Mouse (Mus musculus): ENCODE data around the gene Nckap5. TPM values are rescaled to one million over a fixed set of nuclear protein-coding genes. Genes with fewer than 3 reads are reported as not detected.

Gene Nckap5
- polyA plus RNA-seq, 1 experiment from 2014 or later: 3.2 TPM

GRCm38 (mm10) chr1:126604551-126604950, 226.0 kb downstream of the Nckap5 start:
- WGBS: 69% methylated on average over 9 of the region's 9 CpGs
- Histone ChIP-seq H3K4me2 (replicated peaks; ENCODE audit: low read depth, low read length) (no peak overlapping the region), H3K27me3 (ENCODE audit: control insufficient read depth, insufficient read depth, low read length) (no peaks in the 10 kb centered on the region), H3K4me1 (ENCODE audit: control insufficient read depth, insufficient read depth, low read length) (no peaks in the 10 kb centered on the region), H3K27ac (ENCODE audit: low read depth, low read length) (no peak overlapping the region), H3K9ac (ENCODE audit: low read depth, low read length) (no peak overlapping the region), H3K9me3 (ENCODE audit: control insufficient read depth, low read length) (no peaks in the 10 kb centered on the region), H3K36me3 (ENCODE audit: control insufficient read depth, insufficient read depth, low read length) (no peaks in the 10 kb centered on the region), H3K4me3 (ENCODE audit: low read length) (no peak overlapping the region)
- peak; percentile 28; the same call in 1 of the 2 replicates for ATAC-seq (ENCODE audit: low FRiP score, low TSS enrichment)

GRCm38 (mm10) chr1:126603771-126604515, 226.7 kb downstream of the Nckap5 start:
- no peaks in the 10 kb centered on the region for H3K27me3 ChIP-seq (ENCODE audit: control insufficient read depth, insufficient read depth, low read length)
- no peaks in the 10 kb centered on the region for H3K36me3 ChIP-seq (ENCODE audit: control insufficient read depth, insufficient read depth, low read length)
- no peak overlapping the region for H3K4me2 ChIP-seq (replicated peaks; ENCODE audit: low read depth, low read length)
- no peak for ATAC-seq (ENCODE audit: low FRiP score, low TSS enrichment)
- WGBS: 75% methylated on average over 7 of the region's 7 CpGs
- no peak overlapping the region for H3K4me3 ChIP-seq (ENCODE audit: low read length)
- H3K9ac ChIP-seq (ENCODE audit: low read depth, low read length): no peak overlapping the region
- no peaks in the 10 kb centered on the region for H3K9me3 ChIP-seq (ENCODE audit: control insufficient read depth, low read length)
- H3K4me1 ChIP-seq (ENCODE audit: control insufficient read depth, insufficient read depth, low read length): no peaks in the 10 kb centered on the region
- no peak overlapping the region for H3K27ac ChIP-seq (ENCODE audit: low read depth, low read length)

DNA sequence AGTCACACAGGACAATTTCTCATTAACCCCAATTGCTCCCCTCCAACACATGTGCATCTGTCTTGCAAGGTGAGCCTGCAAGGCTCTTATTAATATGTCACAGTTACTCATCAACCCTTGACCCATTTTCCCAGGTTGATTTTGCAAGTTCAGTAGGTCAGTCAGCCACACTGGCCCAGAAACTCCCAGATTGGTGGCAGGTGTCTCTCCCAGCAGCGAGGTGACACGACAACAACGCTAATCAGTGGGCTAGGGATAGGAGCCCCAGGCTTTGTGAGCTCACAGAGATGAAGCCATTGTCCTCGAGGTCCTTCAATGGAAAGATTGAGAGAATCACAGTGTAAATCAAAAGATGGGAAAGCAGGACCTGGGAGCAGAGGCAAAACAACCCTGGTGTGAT, 230.0 kb downstream of the Nckap5 start:
- WGBS: 43% methylated on average over 4 of the region's 4 CpGs

DNA sequence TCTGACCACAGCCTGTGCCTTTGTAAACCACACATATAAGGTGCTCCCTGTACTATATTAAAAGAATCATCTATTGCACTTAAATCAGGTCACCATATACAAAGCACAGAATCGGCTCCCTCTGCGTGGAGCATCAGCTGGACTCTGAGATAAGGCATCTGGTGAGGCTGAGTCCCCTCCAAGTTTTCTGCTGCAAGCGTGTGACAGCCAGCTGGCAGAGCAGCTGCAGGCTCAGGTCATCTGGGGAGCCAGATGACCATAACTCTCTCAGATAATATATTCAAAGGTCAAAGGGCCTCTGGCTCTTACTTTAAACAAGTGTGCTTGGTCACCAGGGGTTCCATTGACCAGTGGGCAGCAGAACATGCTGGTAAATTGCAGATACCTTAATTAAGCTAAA, 233.2 kb downstream of the Nckap5 start:
- Histone ChIP-seq H3K4me3 (ENCODE audit: low read length) (no peak overlapping the region), H3K27me3 (ENCODE audit: control insufficient read depth, insufficient read depth, low read length) (no peaks in the 10 kb centered on the region), H3K9ac (ENCODE audit: low read depth, low read length) (no peak overlapping the region), H3K27ac (ENCODE audit: low read depth, low read length) (no peak overlapping the region), H3K36me3 (ENCODE audit: control insufficient read depth, insufficient read depth, low read length) (no peaks in the 10 kb centered on the region), H3K4me2 (replicated peaks; ENCODE audit: low read depth, low read length) (no peak overlapping the region), H3K4me1 (ENCODE audit: control insufficient read depth, insufficient read depth, low read length) (0 out of 2 replicates have a peak, but pooled peaks cover 6% of the 10 kb centered on the region), H3K9me3 (ENCODE audit: control insufficient read depth, low read length) (no peaks in the 10 kb centered on the region)
- peak; percentile 58; the same call in 1 of the 2 replicates for ATAC-seq (ENCODE audit: low FRiP score, low TSS enrichment)
- WGBS: 36% methylated on average over 3 of the region's 3 CpGs

More for the DNA sequence above, 230.0 kb downstream of the Nckap5 start:
- no peak overlapping the region for H3K9ac ChIP-seq (ENCODE audit: low read depth, low read length)
- no peaks in the 10 kb centered on the region for H3K36me3 ChIP-seq (ENCODE audit: control insufficient read depth, insufficient read depth, low read length)
- no peaks in the 10 kb centered on the region for H3K4me1 ChIP-seq (ENCODE audit: control insufficient read depth, insufficient read depth, low read length)
- no peak overlapping the region for H3K4me2 ChIP-seq (replicated peaks; ENCODE audit: low read depth, low read length)
- H3K4me3 ChIP-seq (ENCODE audit: low read length): no peak overlapping the region
- H3K27me3 ChIP-seq (ENCODE audit: control insufficient read depth, insufficient read depth, low read length): no peaks in the 10 kb centered on the region
- H3K27ac ChIP-seq (ENCODE audit: low read depth, low read length): no peak overlapping the region
- H3K9me3 ChIP-seq (ENCODE audit: control insufficient read depth, low read length): no peaks in the 10 kb centered on the region
- no peak for ATAC-seq (ENCODE audit: low FRiP score, low TSS enrichment)

DNA sequence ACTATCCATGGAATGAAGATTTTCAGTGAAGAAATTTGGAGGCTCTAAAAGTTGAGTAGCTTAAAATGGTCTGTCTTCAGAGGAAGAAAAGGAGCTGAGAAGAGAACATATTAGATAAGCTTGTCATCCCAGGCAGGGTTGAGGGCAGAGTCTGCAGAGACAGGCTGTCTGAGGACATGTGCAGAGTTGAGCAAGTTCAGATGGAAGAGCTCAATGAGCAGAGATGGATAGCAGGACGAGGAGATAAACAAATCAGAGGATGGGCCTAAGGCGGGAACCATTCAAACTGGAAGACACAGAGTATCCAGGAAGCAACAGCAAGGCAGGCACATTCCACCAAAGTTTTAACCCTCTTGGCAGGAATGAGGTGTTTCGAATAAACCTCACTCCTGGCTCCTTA, 235.8 kb downstream of the Nckap5 start:
- Histone ChIP-seq H3K4me3 (ENCODE audit: low read length) (no peak overlapping the region), H3K27ac (ENCODE audit: low read depth, low read length) (no peak overlapping the region), H3K9ac (ENCODE audit: low read depth, low read length) (no peak overlapping the region), H3K27me3 (ENCODE audit: control insufficient read depth, insufficient read depth, low read length) (no peaks in the 10 kb centered on the region), H3K9me3 (ENCODE audit: control insufficient read depth, low read length) (no peaks in the 10 kb centered on the region), H3K4me2 (replicated peaks; ENCODE audit: low read depth, low read length) (no peak overlapping the region), H3K36me3 (ENCODE audit: control insufficient read depth, insufficient read depth, low read length) (no peaks in the 10 kb centered on the region), H3K4me1 (ENCODE audit: control insufficient read depth, insufficient read depth, low read length) (0 out of 2 replicates have a peak, but pooled peaks cover 6% of the 10 kb centered on the region)
- 60% methylated on average over 3 of the region's 3 CpGs for WGBS
- no peak for ATAC-seq (ENCODE audit: low FRiP score, low TSS enrichment)

DNA sequence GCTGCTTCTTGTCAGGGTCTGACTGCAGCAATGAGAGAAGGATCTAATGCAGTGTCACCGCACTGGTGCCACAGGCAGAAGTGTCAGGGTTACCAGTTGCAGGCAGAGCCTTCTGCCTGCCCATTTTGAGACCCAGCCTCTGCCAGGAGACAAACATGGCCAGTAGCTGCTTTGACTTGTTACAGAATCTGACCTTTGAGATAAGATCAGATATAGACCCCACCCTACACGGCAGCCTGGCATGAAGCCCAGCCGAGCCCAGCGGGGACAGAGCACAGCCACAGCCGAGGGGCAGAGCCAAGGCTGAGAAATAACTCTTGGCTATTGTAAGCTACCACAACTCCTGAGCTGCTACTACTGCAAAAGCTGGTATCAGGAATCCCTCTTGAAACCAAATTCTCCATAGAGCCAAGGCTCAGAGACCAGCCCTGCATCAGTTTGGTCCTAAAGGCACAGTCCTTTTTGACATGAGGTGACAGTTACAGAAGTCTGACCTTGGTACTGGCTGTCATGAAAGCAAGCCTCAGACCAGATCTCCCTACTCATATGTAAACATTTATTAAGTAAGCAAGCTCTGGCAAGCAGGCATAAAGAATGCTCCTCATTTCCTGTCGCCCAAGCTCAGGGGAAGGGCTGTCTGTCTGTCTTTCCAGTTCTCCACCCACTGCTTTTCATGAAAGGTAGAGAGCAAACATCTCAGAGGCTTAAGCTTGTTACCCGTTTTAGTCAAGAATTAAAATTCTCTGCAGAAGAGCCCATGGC, 237.4 kb downstream of the Nckap5 start:
- no peak for ATAC-seq (ENCODE audit: low FRiP score, low TSS enrichment)
- Histone ChIP-seq H3K4me2 (replicated peaks; ENCODE audit: low read depth, low read length) (no peak overlapping the region), H3K4me3 (ENCODE audit: low read length) (no peak overlapping the region), H3K36me3 (ENCODE audit: control insufficient read depth, insufficient read depth, low read length) (no peaks in the 10 kb centered on the region), H3K9me3 (ENCODE audit: control insufficient read depth, low read length) (no peaks in the 10 kb centered on the region), H3K4me1 (ENCODE audit: control insufficient read depth, insufficient read depth, low read length) (0 out of 2 replicates have a peak, but pooled peaks cover 6% of the 10 kb centered on the region), H3K9ac (ENCODE audit: low read depth, low read length) (no peak overlapping the region), H3K27ac (ENCODE audit: low read depth, low read length) (no peak overlapping the region), H3K27me3 (ENCODE audit: control insufficient read depth, insufficient read depth, low read length) (no peaks in the 10 kb centered on the region)
- WGBS: 60% methylated on average over 7 of the region's 7 CpGs

DNA sequence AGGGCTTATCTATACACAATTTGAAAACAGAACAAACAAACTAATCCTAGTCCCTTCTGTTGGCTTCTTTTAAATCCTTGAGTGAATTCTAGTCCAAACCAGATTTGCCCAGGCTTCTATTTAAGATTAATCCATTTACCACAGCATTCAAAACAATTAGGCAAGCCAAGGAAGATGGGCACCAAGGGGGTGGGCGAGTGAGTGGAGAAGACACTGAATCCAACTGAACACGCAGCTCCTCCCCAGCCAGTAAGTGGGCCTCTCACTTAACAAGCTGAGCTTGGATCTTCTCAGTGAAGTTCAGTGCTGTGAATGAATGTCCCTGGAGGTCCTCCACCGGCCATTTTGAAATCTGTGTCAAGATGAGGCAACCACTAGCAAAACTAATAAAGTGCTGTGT, 239.7 kb downstream of the Nckap5 start:
- no peak for ATAC-seq (ENCODE audit: low FRiP score, low TSS enrichment)
- WGBS: 93% methylated on average over 3 of the region's 3 CpGs
- Histone ChIP-seq H3K9ac (ENCODE audit: low read depth, low read length) (no peak overlapping the region), H3K27me3 (ENCODE audit: control insufficient read depth, insufficient read depth, low read length) (no peaks in the 10 kb centered on the region), H3K36me3 (ENCODE audit: control insufficient read depth, insufficient read depth, low read length) (no peaks in the 10 kb centered on the region), H3K9me3 (ENCODE audit: control insufficient read depth, low read length) (no peaks in the 10 kb centered on the region), H3K4me2 (replicated peaks; ENCODE audit: low read depth, low read length) (no peak overlapping the region), H3K4me3 (ENCODE audit: low read length) (no peak overlapping the region), H3K27ac (ENCODE audit: low read depth, low read length) (no peak overlapping the region), H3K4me1 (ENCODE audit: control insufficient read depth, insufficient read depth, low read length) (0 out of 2 replicates have a peak, but pooled peaks cover 6% of the 10 kb centered on the region)

DNA sequence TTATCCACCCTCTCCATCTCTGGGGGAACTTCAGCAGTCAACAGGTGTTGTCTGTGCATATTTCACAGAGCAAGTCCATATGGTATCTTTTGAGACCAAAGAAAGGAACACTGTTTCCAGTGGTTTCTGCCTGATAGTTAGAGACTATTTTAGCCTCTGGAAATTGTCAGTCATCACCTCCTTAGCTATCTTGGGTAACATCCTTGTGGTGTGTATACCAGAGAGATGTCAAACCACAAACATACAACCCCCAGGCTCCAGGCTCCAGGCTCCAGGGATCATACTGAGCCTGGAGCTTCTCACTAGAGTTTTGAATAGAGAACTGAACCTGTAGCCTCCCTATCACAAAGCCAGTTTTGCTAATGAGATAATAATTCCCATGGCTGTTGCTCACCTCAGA, 252.4 kb downstream of the Nckap5 start:
- H3K9ac ChIP-seq (ENCODE audit: low read depth, low read length): no peak overlapping the region
- H3K4me3 ChIP-seq (ENCODE audit: low read length): no peak overlapping the region
- H3K36me3 ChIP-seq (ENCODE audit: control insufficient read depth, insufficient read depth, low read length): no peaks in the 10 kb centered on the region
- no peaks in the 10 kb centered on the region for H3K27me3 ChIP-seq (ENCODE audit: control insufficient read depth, insufficient read depth, low read length)
- no peak overlapping the region for H3K27ac ChIP-seq (ENCODE audit: low read depth, low read length)
- H3K4me1 ChIP-seq (ENCODE audit: control insufficient read depth, insufficient read depth, low read length): peaks cover 3% of the 10 kb centered on the region; the same call in 1 of the 2 replicates
- no peaks in the 10 kb centered on the region for H3K9me3 ChIP-seq (ENCODE audit: control insufficient read depth, low read length)
- no peak overlapping the region for H3K4me2 ChIP-seq (replicated peaks; ENCODE audit: low read depth, low read length)
- no peak for ATAC-seq (ENCODE audit: low FRiP score, low TSS enrichment)

DNA sequence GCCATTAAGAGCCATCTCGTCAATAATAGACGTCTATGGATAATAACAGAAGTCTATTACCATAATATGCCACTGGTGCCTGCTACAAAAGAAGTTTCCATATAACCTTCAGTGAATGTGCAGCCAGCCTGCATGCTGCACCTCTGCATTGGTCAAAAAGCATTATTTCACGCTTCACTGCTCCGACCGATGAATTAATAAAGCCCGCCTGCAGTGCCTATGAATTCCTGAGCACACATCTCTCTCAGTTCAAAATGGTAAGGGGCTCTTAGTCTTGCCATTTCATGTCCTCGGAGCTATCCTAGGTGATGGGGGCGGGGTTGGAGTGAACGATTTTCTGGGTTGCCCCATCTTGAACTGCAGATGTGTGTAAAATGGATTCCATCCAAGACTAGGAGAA, 256.3 kb downstream of the Nckap5 start:
- Histone ChIP-seq H3K27ac (ENCODE audit: low read depth, low read length) (no peak overlapping the region), H3K4me1 (ENCODE audit: control insufficient read depth, insufficient read depth, low read length) (peaks cover 3% of the 10 kb centered on the region; the same call in 1 of the 2 replicates), H3K4me3 (ENCODE audit: low read length) (no peak overlapping the region), H3K9me3 (ENCODE audit: control insufficient read depth, low read length) (no peaks in the 10 kb centered on the region), H3K27me3 (ENCODE audit: control insufficient read depth, insufficient read depth, low read length) (no peaks in the 10 kb centered on the region), H3K36me3 (ENCODE audit: control insufficient read depth, insufficient read depth, low read length) (no peaks in the 10 kb centered on the region), H3K4me2 (replicated peaks; ENCODE audit: low read depth, low read length) (no peak overlapping the region), H3K9ac (ENCODE audit: low read depth, low read length) (no peak overlapping the region)
- WGBS: 80% methylated on average over 9 of the region's 9 CpGs
- ATAC-seq (ENCODE audit: low FRiP score, low TSS enrichment): no peak

Measured in kidney, embryonic 14.5 days (tissue).